Mouse (Mus musculus) G1E (cell line): ENCODE results near the gene Degs1.

ENCODE experiments used
- CTCF ChIP-seq: IDR thresholded peaks from 2 replicates; pipeline ENCODE4 v1.5.1; 2012; ENCODE audit warnings: low read depth, low read length, inconsistent platforms, mixed read lengths
- GATA1 ChIP-seq: IDR thresholded peaks from 2 replicates; pipeline ENCODE4 v1.6.1; 2012; ENCODE audit warnings: borderline replicate concordance, low read length, inconsistent platforms, mixed read lengths
- TAL1 ChIP-seq: conservative IDR thresholded peaks from 2 replicates; pipeline ENCODE4 v1.6.1; 2012; ENCODE audit warnings: low read depth, low read length, inconsistent platforms, mixed read lengths

- no peak for TF ChIP-seq CTCF
- TF ChIP-seq GATA1 = no peak
- TF ChIP-seq TAL1 = no peak
Observed at GRCm38 (mm10) chr1:182323139-182323538, 40.5 kb upstream of the Degs1 start.
